ENCODE assay signal across 8 mouse cellular contexts in the genomic region with DNA sequence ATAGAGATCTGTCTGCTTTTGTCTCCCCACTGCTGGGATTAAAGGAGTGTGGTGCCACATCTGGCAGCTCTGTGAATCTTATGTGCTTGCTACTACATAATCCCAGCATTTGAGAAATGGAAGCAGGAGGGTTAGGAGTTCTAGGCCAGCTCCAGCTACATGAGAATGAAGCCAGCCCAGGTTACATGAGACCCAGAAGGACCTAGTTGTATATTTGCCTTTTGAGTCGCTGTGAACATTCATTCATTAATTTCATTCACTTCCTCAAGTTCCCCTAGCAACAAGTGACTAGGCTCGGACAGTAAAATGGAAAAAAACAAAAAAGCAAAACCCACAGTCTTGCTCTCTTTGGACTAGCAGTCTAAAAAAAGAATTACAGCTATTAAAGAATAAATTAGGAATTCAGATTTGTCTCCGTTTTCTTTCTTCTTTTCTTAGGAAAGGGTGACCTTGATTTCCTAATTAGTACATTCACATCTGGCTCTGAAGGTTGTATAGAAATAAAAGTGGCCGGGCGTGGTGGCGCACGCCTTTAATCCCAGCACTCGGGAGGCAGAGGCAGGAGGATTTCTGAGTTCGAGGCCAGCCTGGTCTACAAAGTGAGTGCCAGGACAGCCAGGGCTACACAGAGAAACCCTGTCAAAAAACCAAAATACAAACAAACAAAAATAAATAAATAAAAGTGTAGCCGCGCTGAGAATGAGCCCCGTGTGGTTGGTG. TPM values are rescaled to one million over a fixed set of nuclear protein-coding genes. Genes with fewer than 3 reads are reported as not detected.
DNase-seq lines count a peak whose midpoint lies in the region; ATAC-seq lines count a peak whose summit lies in the region.

No protein-coding gene starts in this region.

- no peak for ATAC-seq in liver, embryonic 13.5 days (ENCODE audit: low read depth)
- no peak for ATAC-seq in activated CD4-positive, CD25-positive, alpha-beta regulatory T cell, adult 4 months

- peak overlapping the region; percentile 31 for H3K4me3 ChIP-seq in liver, embryonic 13.5 days (replicated peaks)

- H3K9ac ChIP-seq in liver, embryonic 13.5 days: peak overlapping the region; percentile 88; the same call in 1 of the 2 replicates

- peak overlapping the region; percentile 59 for H3K4me2 ChIP-seq in liver, embryonic 13.5 days

- peaks cover 23% of the 10 kb centered on the region for H3K36me3 ChIP-seq in liver, embryonic 13.5 days

- peak; percentile 59 for DNase-seq in cerebellum, adult 9-11 months
- DNase-seq in cerebellum, postnatal 14 days: no peak
- peak; percentile 10 for DNase-seq in thymus, postnatal 0 days (ENCODE audit: low spot score)
- DNase-seq in thymus, postnatal 36 days: no peak
- no peak for DNase-seq in liver, embryonic 13.5 days
- no peak for DNase-seq in spleen, adult 18-20 months
- no peak for DNase-seq in urinary bladder, postnatal 4 days (ENCODE audit: low spot score in 2 of 2)

- H3K9me3 ChIP-seq in liver, embryonic 13.5 days (replicated peaks): no peaks in the 10 kb centered on the region

- H3K27me3 ChIP-seq in liver, embryonic 13.5 days: no peaks in the 10 kb centered on the region

- peaks cover 60% of the 10 kb centered on the region for H3K4me1 ChIP-seq in liver, embryonic 13.5 days (replicated peaks)

- 37% methylated on average over 12 of the region's 12 CpGs for WGBS in liver, embryonic 13.5 days (ENCODE audit: insufficient replicate concordance)

- H3K27ac ChIP-seq in liver, embryonic 13.5 days: peak overlapping the region; percentile 66

RNA-seq across cellular contexts. Expression of gene Ccdc107, which starts 0.4 kb away (rescaled TPM):
- 85.1 and 92.8 TPM in 2 replicates for polyA plus RNA-seq in thymus, postnatal 0 days (2015; fragmentation: Nextera tagmentation; extraction: Ambion mirVana)
- polyA plus RNA-seq in liver, embryonic 13.5 days (2015; fragmentation: Nextera tagmentation; extraction: Ambion mirVana): 34.2 and 34.3 TPM in 2 replicates
- 10 to 100 TPM; 71.7 to 78.1 TPM for polyA plus RNA-seq in activated CD4-positive, CD25-positive, alpha-beta regulatory T cell, adult 4 months (2017; shearing (Covaris generic))

RNA-seq across cellular contexts. Expression of gene Arhgef39, which starts 7.2 kb away (rescaled TPM):
- polyA plus RNA-seq in thymus, postnatal 0 days (2015; fragmentation: Nextera tagmentation; extraction: Ambion mirVana): 35.5 and 37.1 TPM in 2 replicates
- 29.4 and 35.8 TPM in 2 replicates for polyA plus RNA-seq in liver, embryonic 13.5 days (2015; fragmentation: Nextera tagmentation; extraction: Ambion mirVana)
- 1 to 10 TPM; 5.3 to 7.4 TPM for polyA plus RNA-seq in activated CD4-positive, CD25-positive, alpha-beta regulatory T cell, adult 4 months (2017; shearing (Covaris generic))

RNA-seq across cellular contexts. Expression of gene Sit1, which starts 8.7 kb away (rescaled TPM):
- polyA plus RNA-seq in thymus, postnatal 0 days (2015; fragmentation: Nextera tagmentation; extraction: Ambion mirVana): 138 and 168 TPM in 2 replicates
- polyA plus RNA-seq in liver, embryonic 13.5 days (2015; fragmentation: Nextera tagmentation; extraction: Ambion mirVana): not detected in 2 replicates
- polyA plus RNA-seq in activated CD4-positive, CD25-positive, alpha-beta regulatory T cell, adult 4 months (2017; shearing (Covaris generic)): 100 to 1,000 TPM; 145 to 163 TPM

RNA-seq across cellular contexts. Expression of gene Car9, which starts 14.5 kb away (rescaled TPM):
- polyA plus RNA-seq in thymus, postnatal 0 days (2015; fragmentation: Nextera tagmentation; extraction: Ambion mirVana): 1.6 TPM in 2 replicates
- 0.85 and 1.0 TPM in 2 replicates for polyA plus RNA-seq in liver, embryonic 13.5 days (2015; fragmentation: Nextera tagmentation; extraction: Ambion mirVana)
- under 1 TPM in 1 of 2 experiments, not detected in 1; 0.73 TPM for polyA plus RNA-seq in activated CD4-positive, CD25-positive, alpha-beta regulatory T cell, adult 4 months (2017; shearing (Covaris generic))

RNA-seq across cellular contexts. Expression of gene Tpm2, which starts 31.3 kb away (rescaled TPM):
- 28.1 and 34.2 TPM in 2 replicates for polyA plus RNA-seq in thymus, postnatal 0 days (2015; fragmentation: Nextera tagmentation; extraction: Ambion mirVana)
- 28.8 and 31.9 TPM in 2 replicates for polyA plus RNA-seq in liver, embryonic 13.5 days (2015; fragmentation: Nextera tagmentation; extraction: Ambion mirVana)
- not detected for polyA plus RNA-seq in activated CD4-positive, CD25-positive, alpha-beta regulatory T cell, adult 4 months (2017; shearing (Covaris generic))

Comparison
In these comparisons a context has a peak if more than half of its experiments do, and no peak if none do; other contexts are left out.
1. DNase-seq: peak in cerebellum, adult 9-11 months (single experiment) and thymus, postnatal 0 days (single experiment); none in cerebellum, postnatal 14 days (0 of 2), thymus, postnatal 36 days (0 of 2), liver, embryonic 13.5 days (single experiment), spleen, adult 18-20 months (0 of 2) and urinary bladder, postnatal 4 days (0 of 2).
2. RNA of gene Sit1, which starts 8.7 kb away (polyA plus RNA-seq): 138 to 168 TPM in thymus, postnatal 0 days and 145 to 163 TPM in activated CD4-positive, CD25-positive, alpha-beta regulatory T cell, adult 4 months; not detected in liver, embryonic 13.5 days; every median in the first group is over 100 times any median in the second.